Mouse (Mus musculus) liver, embryonic 14.5 days (tissue): ENCODE results near the gene Hist1h2ab. TPM values are rescaled to one million over a fixed set of nuclear protein-coding genes. Genes with fewer than 3 reads are reported as not detected.

Experiments used
- ATAC-seq: fragments of 200-750 bp; cut with Nextera tagmentation; 2 replicates; pipeline ENCODE4 v1.8.0; 2017; ENCODE audit warnings: moderate number of reproducible peaks, mild to moderate bottlenecking, moderate library complexity; ENCODE audit not compliant: insufficient read depth
- DNase-seq, 3 experiments: peaks; one replicate each; pipeline ENCODE4 v3.0.0-alpha.2; 2012 to 2013; ENCODE audit warnings: low read depth in 3 of 3, low spot score in 3 of 3
- H3K27ac ChIP-seq: fragments of 300-500 bp; sonication (generic); 2 replicates; pipeline ENCODE4 v1.5.1; 2014; ENCODE audit warnings: moderate library complexity, mild to moderate bottlenecking, control low read depth, inconsistent platforms
- H3K27me3 ChIP-seq: fragments of 300-500 bp; sonication (generic); 2 replicates; pipeline ENCODE4 v1.6.1; 2014; ENCODE audit warnings: mild to moderate bottlenecking, low read length, moderate library complexity; ENCODE audit not compliant: control insufficient read depth, insufficient read depth
- H3K36me3 ChIP-seq: fragments of 300-500 bp; sonication (generic); replicated peaks from 2 replicates; pipeline ENCODE4 v1.6.1; 2014; ENCODE audit warnings: low read depth; ENCODE audit not compliant: control insufficient read depth, insufficient read depth
- H3K4me1 ChIP-seq, 2 experiments: fragments of 200-500 bp in 1 of 2; fragments of 300-500 bp in 1 of 2; sonication (generic) in 1 of 2; replicated peaks; 2 replicates each; pipeline ENCODE4 v1.6.1; 2012 to 2014; ENCODE audit warnings: antibody characterized with exemption in 1 of 2, inconsistent platforms in 1 of 2, low read length in 1 of 2; ENCODE audit not compliant: control insufficient read depth in 2 of 2, insufficient read depth in 2 of 2
- H3K4me2 ChIP-seq: fragments of 300-500 bp; sonication (generic); 2 replicates; pipeline ENCODE4 v1.6.1; 2014; ENCODE audit warnings: low read depth, mild to moderate bottlenecking, control low read depth, moderate library complexity
- H3K4me3 ChIP-seq, 2 experiments: fragments of 200-500 bp in 1 of 2; fragments of 300-500 bp in 1 of 2; sonication (generic) in 1 of 2; 2 replicates each; pipeline ENCODE4 v1.5.1; 2012 to 2014; ENCODE audit warnings: low read depth in 2 of 2, low read length in 2 of 2, mild to moderate bottlenecking in 2 of 2, control low read depth in 1 of 2, inconsistent platforms in 1 of 2, moderate library complexity in 1 of 2; ENCODE audit not compliant: insufficient read depth in 1 of 2
- H3K9ac ChIP-seq: fragments of 300-500 bp; sonication (generic); replicated peaks from 2 replicates; pipeline ENCODE4 v1.6.1; 2014; ENCODE audit warnings: mild to moderate bottlenecking, control low read depth, moderate library complexity
- H3K9me3 ChIP-seq: fragments of 300-500 bp; sonication (generic); 2 replicates; pipeline ENCODE4 v1.6.1; 2016; ENCODE audit warnings: low read length, mixed read lengths; ENCODE audit not compliant: control insufficient read depth
- CTCF ChIP-seq: IDR thresholded peaks from 2 replicates; pipeline ENCODE4 v1.5.1; 2016; ENCODE audit warnings: antibody characterized with exemption, low read depth, control low read depth
- EP300 ChIP-seq: IDR thresholded peaks from 2 replicates; pipeline ENCODE4 v1.6.1; 2016; ENCODE audit warnings: antibody characterized with exemption, low read depth
- WGBS: fragments of 180-500 bp; shearing (Covaris S2); extraction: QIAGEN DNeasy Blood & Tissue Kit; methylation state at CpG from one replicate; pipeline ENCODE4 v1.1.7; 2014; ENCODE audit not compliant: insufficient replicate concordance; 5-methylcytosine and 5-hydroxymethylcytosine counted together
- polyA plus RNA-seq, 2 experiments: library from polyadenylated mRNA; depleted of rRNA in 1 of 2; stranded (reverse) in 1 of 2; unstranded in 1 of 2; fragments of >200 nt; fragmentation: Nextera tagmentation in 1 of 2; extraction: Ambion mirVana in 1 of 2; gene quantifications; 2 replicates each; pipeline versions ENCODE4 v1.2.1 to v1.2.3; 2012 to 2014

The Hist1h2ab gene
- polyA plus RNA-seq, 2 experiments, result 45.3 to 74.8 TPM

GRCm38 (mm10) chr13:23759251-23759771 is 8.4 kb downstream of the Hist1h2ab start:
- Histone ChIP-seq H3K27ac (peak overlapping the region; percentile 99), H3K9me3 (no peaks in the 10 kb centered on the region), H3K36me3 (no peaks in the 10 kb centered on the region), H3K9ac (peak overlapping the region; percentile 93), H3K4me2 (peak overlapping the region; percentile 88), H3K4me1 (peaks cover 37 to 39% of the 10 kb centered on the region in 2 experiments), H3K4me3 (peak overlapping the region in 1 of 2 experiments; percentile 62; a peak in 2 of 4 replicates), H3K27me3 (no peaks in the 10 kb centered on the region)
- no peak for ATAC-seq
- DNase-seq, result no peak
- 84% methylated on average over 3 of the region's 3 CpGs for WGBS
- TF ChIP-seq EP300 (no peak), CTCF (no peak)

GRCm38 (mm10) chr13:23759916-23760239 is 9.0 kb downstream of the Hist1h2ab start:
- no peaks in the 10 kb centered on the region for H3K9me3 ChIP-seq
- ATAC-seq (no peak), DNase-seq (no peak)
- 37% methylated on average over 1 of the region's 1 CpGs for WGBS
- peaks cover 38 to 43% of the 10 kb centered on the region in 2 experiments for H3K4me1 ChIP-seq
- peak overlapping the region; percentile 88 for H3K4me2 ChIP-seq
- H3K9ac ChIP-seq, result peak overlapping the region; percentile 93
- H3K4me3 ChIP-seq, result peak overlapping the region; percentile 62
- H3K27ac ChIP-seq, result peak overlapping the region; percentile 99
- no peaks in the 10 kb centered on the region for H3K36me3 ChIP-seq
- no peak for TF ChIP-seq EP300
- TF ChIP-seq CTCF, result no peak
- H3K27me3 ChIP-seq, result no peaks in the 10 kb centered on the region

- 1% methylated on average over 20 of the region's 27 CpGs for WGBS
- no peaks in the 10 kb centered on the region for H3K9me3 ChIP-seq
- peak overlapping the region; percentile 88 for H3K4me2 ChIP-seq
- H3K36me3 ChIP-seq, result no peaks in the 10 kb centered on the region
- TF ChIP-seq CTCF, result peak; percentile 34; the same call in 1 of the 2 replicates
- TF ChIP-seq EP300, result no peak
- no peaks in the 10 kb centered on the region for H3K27me3 ChIP-seq
- H3K4me3 ChIP-seq, result peak overlapping the region; percentile 62
- H3K4me1 ChIP-seq, result peaks cover 35 to 43% of the 10 kb centered on the region in 2 experiments
- H3K27ac ChIP-seq, result peak overlapping the region; percentile 99
- H3K9ac ChIP-seq, result peak overlapping the region; percentile 93
- ATAC-seq (no peak), DNase-seq (peak in 1 of 3 experiments; percentile 72)
Observed at GRCm38 (mm10) chr13:23760240-23760971, 9.5 kb downstream of the Hist1h2ab start.

GRCm38 (mm10) chr13:23760972-23761864 is 10.3 kb downstream of the Hist1h2ab start, which contains the start of gene Hist1h4a:
Hist1h4a (minus strand) TSS chr13:23761230.
- H3K9ac ChIP-seq, result peak within 1 kb of the TSS; percentile 93
- peak within 1 kb of the TSS; percentile 62 for H3K4me3 ChIP-seq
- H3K36me3 ChIP-seq, result no peaks in the 10 kb centered on the region
- H3K9me3 ChIP-seq, result no peaks in the 10 kb centered on the region
- H3K4me2 ChIP-seq, result peak within 1 kb of the TSS; percentile 88
- peak within 1 kb of the TSS; percentile 99 for H3K27ac ChIP-seq
- ATAC-seq (peak; percentile 63), DNase-seq (peak; percentile 99 to 100 (median 99))
- peaks cover 29 to 40% of the 10 kb centered on the region in 2 experiments for H3K4me1 ChIP-seq
- no peaks in the 10 kb centered on the region for H3K27me3 ChIP-seq
- WGBS, result under 1% methylated on average over 61 of the region's 72 CpGs
- TF ChIP-seq EP300 (peak; percentile 85), CTCF (0 out of 2 replicates have a peak, but pooled peaks have one; percentile 12)
